Mouse (Mus musculus): Measurements from ENCODE around the gene Lrrn3.

DNA sequence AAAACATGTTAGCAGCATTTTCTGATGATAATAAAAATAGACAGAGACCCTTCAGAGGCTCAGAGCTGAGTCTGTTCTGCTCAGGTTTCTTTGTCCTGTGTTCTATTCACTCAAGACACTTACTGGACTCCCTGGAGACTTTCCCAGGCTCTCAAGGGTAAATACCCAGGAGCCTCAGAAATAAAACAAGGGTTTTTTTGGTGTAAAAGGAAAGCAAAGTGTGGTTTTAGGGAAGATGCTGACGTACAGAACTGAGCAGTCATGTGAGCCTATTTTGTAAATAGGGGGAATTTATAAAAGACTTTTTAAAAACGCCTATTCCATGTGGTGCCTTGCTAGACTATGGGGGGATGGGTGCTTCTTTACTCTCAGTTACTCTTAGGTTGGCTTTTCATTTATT lies 40.5 kb upstream of the Lrrn3 start:
- TF ChIP-seq CTCF (conservative IDR thresholded peaks at IDR 0.05; ENCODE audit: insufficient read depth, insufficient read length, low read depth, low read length): no peak
- TF ChIP-seq POLR2A (IDR thresholded peaks at IDR 0.05; ENCODE audit: low read depth, low read length): no peak

Data from kidney, adult 2 months (tissue).